Mouse (Mus musculus): ENCODE results near the gene Gm21954.

The Gm21954 gene

DNA sequence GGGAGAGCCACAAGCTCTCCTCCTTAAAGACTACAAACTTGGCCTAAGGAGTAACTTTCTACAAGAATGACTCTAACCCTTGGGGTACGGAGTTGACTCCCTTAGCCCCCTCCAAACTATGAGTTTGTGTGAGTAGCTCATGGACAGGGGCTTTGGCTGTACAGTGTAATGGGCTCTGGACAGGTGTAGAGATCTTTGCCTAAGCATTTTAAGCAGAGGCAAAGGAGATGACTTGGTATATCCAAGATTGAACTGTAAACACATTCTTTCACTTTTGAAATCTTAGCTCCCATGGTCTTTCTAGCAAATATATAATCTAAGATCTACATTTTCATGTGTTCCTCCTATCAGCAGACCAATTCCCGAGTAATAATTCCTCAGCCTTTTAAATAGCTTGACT lies at the start of gene Gm21954:
Gm21954 (minus strand) TSS at position 101 of the 400 bp plus-strand sequence.
- in situ Hi-C loops (cut with MboI): no loop called here

DNA sequence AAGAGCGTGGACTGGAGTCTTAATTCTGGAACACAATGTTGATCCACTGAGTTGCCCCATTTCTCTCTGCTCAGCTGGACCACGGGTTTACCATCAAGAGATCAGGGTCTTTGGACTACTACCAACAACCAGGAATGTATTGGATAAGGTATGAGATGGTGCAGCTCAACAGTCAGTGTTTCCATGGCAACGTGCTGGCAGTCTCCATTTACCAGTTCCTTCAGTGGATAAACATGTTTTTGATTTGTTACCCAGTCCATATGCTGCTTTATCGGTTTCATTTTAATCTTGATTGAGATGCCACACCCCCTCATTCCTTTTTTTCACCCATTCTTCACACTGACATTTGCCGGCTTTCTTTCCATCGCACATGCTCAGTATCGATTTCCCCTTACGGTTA lies 49.8 kb upstream of the Gm21954 start:
- in situ Hi-C loops (cut with MboI): no loop called here

DNA sequence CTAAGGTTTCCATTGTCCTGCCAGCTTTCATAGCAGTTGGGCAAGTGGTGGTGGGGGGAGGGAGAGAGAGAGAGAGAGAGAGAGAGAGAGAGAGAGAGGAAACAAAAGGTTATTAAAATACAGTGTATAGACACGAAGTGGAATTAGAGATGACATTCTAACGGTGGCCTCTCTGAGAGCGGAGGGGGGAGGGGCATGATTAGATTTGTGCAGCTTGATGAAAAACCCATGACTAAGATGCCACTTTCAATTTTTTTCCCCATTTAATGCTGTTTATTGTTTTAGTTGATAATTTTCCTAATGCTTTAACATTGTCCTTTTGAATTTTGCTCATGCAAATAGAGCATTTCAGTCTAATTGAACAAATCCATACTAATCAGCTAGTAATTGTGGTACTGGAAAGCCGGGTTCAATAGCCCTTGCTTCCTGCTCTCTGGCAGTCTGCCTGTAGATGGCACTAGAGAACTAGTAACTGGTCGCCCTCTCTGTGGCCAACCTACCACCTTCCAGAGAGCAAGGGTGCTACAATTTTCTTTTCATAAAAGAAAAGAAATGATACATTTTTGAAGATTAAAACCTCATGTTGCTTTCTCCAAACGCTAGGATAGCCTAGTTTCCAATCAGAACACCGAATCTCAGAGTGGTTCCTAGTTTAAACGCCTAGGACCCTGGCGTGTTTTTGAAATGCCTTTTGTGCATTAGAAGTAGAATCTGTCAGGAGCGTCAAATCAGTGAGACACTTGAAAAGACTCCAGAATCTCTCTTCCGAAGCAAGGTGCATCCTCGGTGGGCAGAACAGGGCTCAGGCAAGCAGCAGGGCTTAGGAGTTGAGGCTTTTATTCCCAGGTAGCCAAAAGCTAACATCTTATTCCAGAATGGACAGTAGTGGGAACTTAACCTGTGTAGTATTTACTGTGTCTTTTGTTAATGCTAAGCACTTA lies 48.5 kb upstream of the Gm21954 start:
- in situ Hi-C loops (cut with MboI): no loop called here

DNA sequence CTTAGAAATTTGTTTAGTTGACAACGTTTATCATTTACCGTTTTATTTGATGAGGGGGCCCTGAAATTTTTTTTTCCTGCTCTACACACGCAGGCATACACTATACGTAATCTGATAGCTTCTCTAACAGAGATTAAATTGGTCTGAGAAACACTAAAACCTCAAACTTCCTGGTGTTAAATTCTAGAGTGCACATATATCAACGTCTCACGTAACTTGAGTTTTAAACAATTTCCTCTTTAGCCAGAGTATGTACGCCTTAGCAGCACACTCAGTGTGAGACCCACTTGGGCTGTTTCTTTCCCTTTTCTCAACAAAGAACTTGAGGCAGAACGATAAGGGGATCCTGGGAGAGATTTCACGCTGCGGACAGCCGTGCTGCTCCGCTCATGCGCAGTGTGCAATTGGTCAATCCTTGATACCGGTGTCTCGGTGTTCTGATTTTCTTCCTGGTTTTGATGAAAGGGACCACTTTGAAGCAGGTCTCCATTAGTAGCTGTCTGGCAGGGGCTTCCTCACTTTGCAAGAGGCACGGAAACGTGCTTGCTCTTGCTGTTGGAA lies 45.5 kb upstream of the Gm21954 start:
- in situ Hi-C loops (cut with MboI): no loop called here

DNA sequence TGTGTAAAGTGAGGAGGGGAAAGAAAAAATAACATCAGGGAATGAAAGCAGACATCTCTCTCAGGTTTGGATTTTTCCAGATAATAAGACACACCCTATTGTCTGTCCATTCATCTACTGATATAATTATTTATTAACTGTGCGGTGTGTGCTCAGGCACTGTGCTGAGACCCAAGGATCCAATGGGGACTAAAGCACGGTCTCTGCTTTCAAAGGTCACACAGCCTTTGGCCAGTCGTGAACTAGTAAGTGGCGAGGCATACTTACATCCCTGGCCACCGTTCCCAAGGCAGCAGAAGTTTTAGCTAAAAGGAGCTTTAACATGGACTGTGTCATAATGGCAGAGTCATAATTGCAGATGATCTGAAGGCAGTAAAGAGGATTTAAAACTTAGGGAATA lies 44.0 kb upstream of the Gm21954 start:
- in situ Hi-C loops (cut with MboI): no loop called here

DNA sequence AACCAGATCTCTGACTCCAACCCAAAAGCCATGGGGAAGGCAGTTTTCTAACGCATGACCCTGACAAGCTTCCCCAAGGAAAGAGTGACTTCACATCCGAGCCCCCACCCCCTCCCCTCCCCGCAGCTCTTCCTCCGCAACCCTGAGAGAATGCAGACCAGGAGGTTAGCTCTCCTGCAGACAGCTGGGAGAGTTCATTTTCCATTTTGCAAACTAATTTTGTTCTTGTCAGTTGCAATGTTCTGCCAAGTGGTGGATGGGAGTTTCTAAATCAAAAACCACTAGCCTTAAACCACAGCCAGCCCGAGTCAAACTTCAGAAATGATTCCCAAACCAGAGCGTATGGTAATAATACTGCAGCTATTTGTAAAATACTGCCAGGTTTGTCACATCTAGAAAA lies 39.6 kb upstream of the Gm21954 start:
- in situ Hi-C loops (cut with MboI): no loop called here

DNA sequence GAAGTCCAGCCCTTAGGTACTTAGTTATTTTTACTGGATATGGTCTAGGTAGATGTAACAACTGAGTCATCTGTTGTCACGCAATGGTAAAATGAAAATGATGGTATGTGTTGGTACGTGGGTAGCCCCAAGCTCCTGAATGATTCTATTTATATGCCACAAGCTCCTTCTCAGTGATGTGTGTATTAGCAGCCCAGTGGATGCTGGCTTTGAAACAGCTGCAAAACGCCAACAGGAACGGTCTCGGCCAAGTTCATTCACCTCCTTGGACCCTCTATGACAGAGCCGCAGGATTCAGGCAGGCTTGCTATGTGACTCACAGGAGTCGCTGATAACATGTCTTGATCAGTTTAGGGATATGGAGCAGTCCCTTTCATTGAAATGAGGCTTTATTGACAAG lies 38.2 kb upstream of the Gm21954 start:
- in situ Hi-C loops (cut with MboI): no loop called here

DNA sequence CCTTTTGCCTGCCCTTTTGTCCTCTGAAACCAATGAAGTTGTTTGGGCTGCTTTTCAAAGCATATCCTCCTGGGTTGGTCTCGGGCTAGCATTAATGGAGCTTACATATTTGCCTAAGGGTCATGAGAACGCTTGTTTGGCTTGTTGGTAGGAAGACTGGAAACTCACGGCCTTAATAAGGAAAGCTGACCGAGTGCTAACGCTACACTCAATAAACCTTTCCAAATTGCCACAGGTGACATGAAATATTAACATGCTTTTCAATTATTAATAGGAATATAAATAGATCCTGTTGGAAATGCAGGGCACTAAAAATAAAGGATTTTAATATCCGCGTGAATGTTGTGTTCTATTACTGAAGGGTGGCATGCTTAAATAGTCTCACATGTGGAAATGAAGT lies 27.3 kb upstream of the Gm21954 start:
- in situ Hi-C loops (cut with MboI): no loop called here

DNA sequence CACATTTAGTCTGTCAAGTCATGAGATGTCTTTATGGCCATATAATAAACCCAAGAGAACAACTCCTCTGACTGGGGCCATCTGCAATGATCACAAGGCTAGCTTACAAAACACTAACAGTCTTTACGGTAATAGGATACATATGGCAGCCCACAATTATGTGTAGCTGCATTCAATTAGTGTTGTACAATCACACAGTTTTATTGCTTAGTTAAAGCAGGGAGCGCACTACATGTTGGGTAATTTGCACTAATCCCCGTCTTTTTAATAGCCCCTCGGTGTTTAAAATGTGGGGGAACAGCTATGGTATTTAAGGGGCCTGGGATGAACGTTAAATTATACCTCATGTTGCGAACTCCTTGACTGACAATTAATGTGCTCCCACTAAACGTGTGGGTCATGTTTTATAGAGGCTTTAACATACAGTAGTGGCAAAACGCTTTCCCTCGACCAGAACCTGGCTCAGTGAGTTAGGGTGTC lies 24.5 kb upstream of the Gm21954 start:
- in situ Hi-C loops (cut with MboI): no loop called here

DNA sequence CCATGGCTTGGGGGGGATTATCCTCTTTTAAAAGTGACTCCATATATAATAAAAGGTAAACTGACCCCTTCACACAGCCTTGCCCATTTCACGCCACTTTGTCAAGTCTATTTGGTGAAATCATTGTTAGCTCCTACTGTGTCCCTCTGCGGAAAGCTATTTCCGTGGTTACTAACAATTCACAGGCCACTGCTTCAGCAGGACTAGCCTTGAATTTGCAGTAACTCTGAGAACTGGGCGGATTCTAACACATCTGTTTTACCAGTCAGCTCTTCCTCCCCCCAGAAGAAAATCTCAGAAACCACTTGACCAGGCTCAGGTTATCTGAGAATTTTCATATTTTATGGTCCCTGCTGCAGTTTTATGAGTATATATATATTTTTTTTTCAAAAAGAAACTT lies 23.9 kb upstream of the Gm21954 start:
- in situ Hi-C loops (cut with MboI): no loop called here

DNA sequence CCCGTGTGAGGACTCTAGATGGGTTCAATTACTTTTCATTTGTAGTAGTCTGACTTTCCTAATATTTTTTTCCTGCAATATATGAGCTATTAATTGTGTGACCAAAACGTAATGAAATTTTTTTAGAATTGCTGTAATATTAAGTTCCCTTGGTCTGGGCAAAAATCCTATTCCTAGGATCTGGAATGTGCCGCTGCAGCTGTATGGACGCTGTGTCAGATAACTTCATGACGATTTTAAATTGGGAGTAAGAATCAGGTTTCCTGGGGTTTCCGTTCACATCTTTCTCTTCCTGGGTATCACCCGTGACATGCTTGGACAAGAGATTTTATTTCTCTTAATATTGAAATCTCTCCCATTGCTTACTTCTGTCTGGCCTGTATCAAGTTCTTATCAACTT lies 23.2 kb upstream of the Gm21954 start:
- in situ Hi-C loops (cut with MboI): no loop called here

DNA sequence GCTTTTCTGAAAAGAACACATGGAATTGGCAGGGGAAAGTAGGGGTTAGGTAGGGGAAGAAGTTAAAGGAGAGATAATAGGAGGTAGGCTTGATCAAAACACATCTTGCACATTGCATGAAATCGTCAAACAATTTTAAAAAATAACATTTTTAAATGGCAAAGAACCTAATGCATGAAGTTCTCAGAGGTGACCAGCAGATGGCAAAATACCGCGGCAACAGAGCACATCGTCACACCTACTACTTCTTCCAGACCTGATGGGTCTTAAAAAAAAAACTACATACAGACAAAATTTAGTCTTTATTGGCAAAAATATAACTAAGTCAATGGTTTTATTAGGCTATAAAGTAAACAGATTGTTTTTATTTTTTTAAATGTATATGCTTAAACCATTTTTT lies 22.3 kb upstream of the Gm21954 start:
- in situ Hi-C loops (cut with MboI): no loop called here

DNA sequence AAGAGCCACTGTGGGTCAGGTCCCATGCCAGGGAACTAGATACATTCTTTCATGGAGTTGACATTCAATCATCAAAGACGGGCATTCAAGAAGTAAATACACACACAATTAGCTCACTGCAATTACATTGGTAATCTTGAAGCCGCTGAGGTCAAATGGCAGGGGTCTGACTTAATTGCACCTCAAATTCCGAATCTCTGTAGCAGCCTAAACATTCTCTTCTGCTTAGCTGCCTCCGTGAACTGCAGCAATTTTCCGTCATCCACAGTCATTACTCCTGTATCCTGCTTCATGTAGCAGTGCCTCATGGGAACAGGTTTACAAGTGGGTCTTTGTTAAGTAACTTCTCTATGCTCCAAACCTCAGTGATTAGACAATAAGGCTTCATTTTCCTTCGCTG lies 20.0 kb upstream of the Gm21954 start:
- in situ Hi-C loops (cut with MboI): no loop called here

DNA sequence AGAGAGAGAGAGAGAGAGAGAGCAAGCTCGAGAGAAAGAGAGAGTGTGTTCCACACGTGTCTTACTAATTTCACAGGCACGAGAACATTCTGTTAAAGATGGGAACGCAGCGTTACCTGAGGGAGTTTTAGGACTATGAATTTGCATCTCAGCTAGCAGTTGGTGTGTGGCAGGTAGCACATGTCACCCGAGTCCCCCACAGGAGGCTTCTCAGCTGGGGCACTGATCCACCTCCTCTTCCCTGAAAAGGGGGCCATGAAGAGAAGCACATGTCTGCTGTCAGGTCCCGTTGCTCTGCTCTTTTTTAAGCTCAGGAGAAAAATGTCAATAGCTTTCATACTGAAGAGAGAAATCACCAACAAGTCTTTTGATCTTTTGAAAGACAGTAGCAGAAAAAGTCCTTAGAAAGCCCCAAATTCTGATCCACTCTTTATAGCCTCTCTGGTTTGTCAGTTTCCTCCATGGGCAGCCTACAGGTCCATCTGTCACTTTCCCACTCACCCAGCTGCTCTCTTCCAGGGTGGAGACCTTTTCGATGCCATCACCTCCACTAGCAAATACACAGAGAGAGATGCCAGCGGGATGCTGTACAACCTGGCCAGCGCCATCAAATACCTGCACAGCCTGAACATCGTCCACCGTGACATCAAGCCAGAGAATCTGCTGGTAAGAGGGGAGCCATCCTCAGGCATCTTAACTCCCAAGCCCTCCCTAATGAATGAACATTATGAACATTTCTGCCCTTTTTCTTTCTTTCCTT lies 17.4 kb upstream of the Gm21954 start:
- in situ Hi-C loops (cut with MboI): no loop called here

DNA sequence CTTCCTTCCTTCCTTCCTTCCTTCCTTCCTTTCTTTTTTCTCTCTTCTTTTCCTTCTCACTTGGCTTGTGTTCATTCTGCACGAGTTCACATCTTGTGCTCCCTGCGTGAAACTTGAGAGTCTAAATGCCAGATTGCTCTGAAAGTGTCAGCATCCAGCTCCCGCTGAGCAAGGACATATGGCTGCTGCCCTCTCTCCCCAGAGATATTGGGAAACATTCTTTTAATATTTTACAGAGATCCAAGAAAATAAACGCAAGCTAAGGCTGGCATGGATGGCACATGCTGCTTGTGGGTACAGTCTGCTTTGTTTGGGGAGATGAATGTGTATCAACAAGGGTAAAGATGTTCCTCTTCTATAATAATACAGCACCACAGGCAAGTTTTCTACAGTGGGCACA lies 11.3 kb upstream of the Gm21954 start:
- in situ Hi-C loops (cut with MboI): no loop called here

DNA sequence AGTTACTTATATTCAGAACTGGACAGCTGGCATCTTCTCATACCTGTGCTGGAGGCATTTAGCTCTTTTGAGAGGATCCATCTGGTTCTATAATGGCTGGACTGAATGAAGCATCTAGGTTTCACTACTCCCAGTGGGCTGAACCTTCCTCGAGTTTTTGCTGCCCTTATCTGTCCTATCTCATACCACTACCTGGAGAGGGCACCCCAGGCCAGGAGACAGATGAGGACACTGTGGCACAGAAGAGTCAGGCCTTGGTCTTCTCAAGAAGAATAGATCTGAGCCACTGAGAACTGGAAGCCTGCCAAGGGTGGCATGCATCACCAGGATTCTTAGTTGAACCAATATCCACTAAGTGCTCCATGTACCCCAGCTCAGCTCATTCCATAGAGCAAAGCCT lies 9.1 kb upstream of the Gm21954 start:
- in situ Hi-C loops (cut with MboI): no loop called here

DNA sequence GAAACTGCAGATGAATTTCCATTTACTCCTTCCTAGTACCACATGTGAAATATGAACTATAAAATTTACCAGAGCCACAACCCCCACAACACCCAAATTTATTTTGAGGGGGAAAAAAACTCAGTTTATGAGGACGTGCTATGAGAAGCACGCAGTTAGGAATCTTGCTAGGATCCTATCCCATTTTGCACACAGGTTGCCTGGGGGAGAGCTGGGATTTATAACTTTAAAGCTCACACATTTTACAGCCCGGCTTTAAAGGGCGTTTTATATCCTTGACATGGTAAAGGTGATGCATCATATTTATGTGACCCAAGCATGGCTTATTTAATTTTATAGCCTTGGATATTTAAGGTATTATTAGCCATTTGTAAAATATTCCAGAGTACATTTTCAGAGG lies 7.3 kb upstream of the Gm21954 start:
- in situ Hi-C loops (cut with MboI): no loop called here

DNA sequence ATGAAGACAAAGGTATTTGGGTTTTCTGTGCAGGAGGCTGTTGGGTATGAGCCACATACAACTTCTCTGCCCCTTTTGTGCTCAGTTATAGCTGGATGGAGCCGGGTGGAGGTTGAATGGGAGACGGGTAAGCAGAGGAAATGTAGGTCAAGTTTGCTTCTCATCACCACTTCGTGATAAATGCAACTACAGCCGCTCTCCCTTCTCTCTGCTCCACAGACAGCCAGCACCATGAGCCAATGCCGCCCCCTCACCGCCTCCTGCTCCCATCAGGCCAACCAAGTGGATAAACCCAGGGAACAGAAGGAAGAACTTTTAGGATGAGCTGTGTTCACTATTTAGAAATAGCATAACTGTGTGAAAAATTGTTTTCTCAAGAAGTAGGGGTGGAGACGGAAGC lies 4.7 kb upstream of the Gm21954 start:
- in situ Hi-C loops (cut with MboI): no loop called here

DNA sequence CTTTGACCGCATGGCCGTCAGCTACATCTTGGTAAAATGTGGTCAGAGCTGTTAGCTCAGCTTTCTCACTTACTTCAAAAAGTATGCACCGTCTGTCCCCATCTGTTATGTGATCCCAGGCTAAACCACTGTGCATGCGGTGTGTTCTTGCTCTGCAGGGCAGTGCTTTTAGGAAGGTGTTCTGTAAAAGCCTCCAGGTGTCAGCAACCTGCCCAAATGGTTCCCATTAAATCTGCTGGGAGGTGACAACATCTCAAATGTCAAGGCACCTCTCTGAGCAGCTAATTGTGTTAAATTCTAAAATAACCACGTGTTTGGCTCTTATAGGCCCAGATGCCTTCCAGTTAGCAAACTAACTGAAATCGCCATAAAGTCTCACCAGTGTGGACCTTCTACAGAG lies 1.1 kb upstream of the Gm21954 start:
- in situ Hi-C loops (cut with MboI): no loop called here

DNA sequence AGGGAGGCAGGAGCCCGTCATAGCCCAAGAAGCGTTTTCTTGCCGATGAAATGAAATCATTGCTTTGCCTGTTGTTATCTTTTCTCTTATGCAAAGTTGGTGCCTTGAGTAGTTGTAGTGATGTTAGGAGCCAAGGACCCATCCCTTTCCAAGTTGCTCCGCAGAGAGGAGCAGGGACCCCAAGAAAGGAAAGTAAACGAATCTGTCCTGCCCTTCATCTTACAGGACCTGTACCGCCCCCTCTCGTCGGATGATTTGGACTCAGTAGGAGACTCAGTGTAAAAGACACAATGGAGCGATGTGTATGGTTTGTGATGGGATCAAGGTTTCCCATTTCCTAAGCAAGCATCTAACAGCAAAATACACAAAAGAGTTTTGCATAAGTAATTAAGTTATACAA lies 5.7 kb downstream of the Gm21954 start:
- in situ Hi-C loops (cut with MboI): no loop called here

DNA sequence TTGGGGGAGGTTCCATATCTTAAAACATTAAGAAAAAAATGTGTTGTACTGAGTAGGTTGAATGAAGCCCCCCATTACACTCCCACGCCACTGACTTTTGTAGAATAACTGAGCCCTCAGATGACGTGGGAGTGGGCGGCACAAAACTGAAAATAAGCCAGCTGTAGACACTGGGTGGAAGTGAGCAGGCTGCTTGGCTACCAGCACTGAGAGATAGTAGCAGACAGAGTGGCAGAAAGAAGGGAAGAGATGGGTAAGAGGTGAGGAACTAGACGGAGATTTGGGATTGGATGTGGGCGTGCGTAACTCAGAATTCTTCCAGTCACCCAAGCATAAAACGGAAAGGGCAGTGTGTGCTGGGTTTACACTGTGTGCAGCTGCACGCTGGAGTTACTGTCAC lies 6.2 kb downstream of the Gm21954 start:
- in situ Hi-C loops (cut with MboI): no loop called here

DNA sequence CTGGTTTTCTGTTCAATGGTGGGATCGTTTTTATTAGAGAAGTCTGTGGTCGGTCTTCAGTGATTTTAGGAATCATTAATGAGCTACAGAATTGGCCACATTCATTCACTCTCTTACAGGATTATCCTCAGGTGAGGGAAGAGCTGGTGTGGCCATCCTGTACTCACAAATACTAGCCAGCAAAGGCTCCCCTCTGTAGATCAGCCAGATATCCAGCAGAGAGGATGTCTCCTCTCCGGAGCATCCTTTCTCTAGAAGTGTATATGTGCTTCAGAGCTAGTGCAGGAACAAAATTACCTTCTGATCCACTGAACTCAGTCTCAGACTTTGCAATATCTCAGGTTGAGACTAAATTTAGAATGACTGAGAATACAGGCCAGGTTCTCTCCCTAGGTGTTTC lies 7.8 kb downstream of the Gm21954 start:
- in situ Hi-C loops (cut with MboI): no loop called here
